Mouse (Mus musculus): ENCODE results near the gene Rsph10b.

GRCm38 (mm10) chr5:143933875-143934274 is 1.0 kb downstream of the Rsph10b start:
- TF ChIP-seq CTCF (IDR thresholded peaks at IDR 0.05; ENCODE audit: extremely low read depth, insufficient read depth, low read length) (no peak), POLR2A (IDR thresholded peaks at IDR 0.05; ENCODE audit: extremely low read depth, insufficient read depth, low read length) (no peak)
